Mouse (Mus musculus): ENCODE results near the gene Bclaf3. TPM values are rescaled to one million over a fixed set of nuclear protein-coding genes. Genes with fewer than 3 reads are reported as not detected.

Gene Bclaf3
- polyA plus RNA-seq, 1 experiment = 2.6 TPM

GRCm38 (mm10) chrX:159638500-159639227 is 112.2 kb downstream of the Bclaf3 start:
- Histone ChIP-seq H3K4me3 (ENCODE audit: extremely low read depth, insufficient read depth, insufficient read length) (no peak overlapping the region), H3K36me3 (ENCODE audit: control insufficient read depth, insufficient read depth, low read length) (no peaks in the 10 kb centered on the region), H3K27me3 (ENCODE audit: control insufficient read depth, insufficient read depth, low read length) (no peaks in the 10 kb centered on the region), H3K4me1 (ENCODE audit: control insufficient read depth, insufficient read depth, insufficient read length) (peaks cover 6% of the 10 kb centered on the region; the same call in 1 of the 2 replicates), H3K27ac (ENCODE audit: insufficient read depth, low read length) (no peak overlapping the region)
- TF ChIP-seq POLR2A (IDR thresholded peaks at IDR 0.05; ENCODE audit: low read depth, low read length) (no peak), CTCF (IDR thresholded peaks at IDR 0.05; ENCODE audit: extremely low read depth, insufficient read depth, insufficient read length, insufficient replicate concordance) (no peak)
- DNase-seq (ENCODE audit: low read depth in 1 of 2, low spot score in 2 of 2) = no peak
- 67% methylated on average over 4 of the region's 4 CpGs for WGBS

DNA sequence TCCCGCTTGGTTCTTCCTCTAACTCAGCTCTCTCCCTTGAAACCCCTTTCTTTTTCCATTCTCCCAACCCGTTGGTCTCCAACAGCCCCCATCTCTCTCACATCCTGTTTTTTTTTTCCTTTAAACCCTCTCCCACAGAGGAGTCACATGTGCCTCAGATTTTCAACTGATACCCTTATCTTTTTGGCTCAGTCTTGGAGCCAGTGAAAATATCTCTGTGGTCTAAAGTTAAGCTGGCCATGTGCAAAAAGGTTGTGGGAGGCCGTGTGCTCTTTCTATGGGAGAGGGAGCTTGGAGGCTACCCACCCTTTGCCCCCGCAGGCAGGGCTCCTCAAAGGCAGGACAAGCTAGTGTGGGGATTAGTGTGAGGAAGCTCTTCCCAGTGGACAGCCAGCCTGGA is 113.5 kb downstream of the Bclaf3 start:
- Histone ChIP-seq H3K27me3 (ENCODE audit: control insufficient read depth, insufficient read depth, low read length) (no peaks in the 10 kb centered on the region), H3K4me1 (ENCODE audit: control insufficient read depth, insufficient read depth, insufficient read length) (peaks cover 6% of the 10 kb centered on the region; the same call in 1 of the 2 replicates), H3K4me3 (ENCODE audit: extremely low read depth, insufficient read depth, insufficient read length) (no peak overlapping the region), H3K36me3 (ENCODE audit: control insufficient read depth, insufficient read depth, low read length) (no peaks in the 10 kb centered on the region), H3K27ac (ENCODE audit: insufficient read depth, low read length) (no peak overlapping the region)
- DNase-seq (ENCODE audit: low read depth in 1 of 2, low spot score in 2 of 2) = no peak
- 61% methylated on average over 4 of the region's 4 CpGs for WGBS
- TF ChIP-seq CTCF (IDR thresholded peaks at IDR 0.05; ENCODE audit: extremely low read depth, insufficient read depth, insufficient read length, insufficient replicate concordance) (no peak), POLR2A (IDR thresholded peaks at IDR 0.05; ENCODE audit: low read depth, low read length) (no peak)

Other genes starting within 250 kb of the Bclaf3 start
- 33.0 and 37.5 TPM in 2 replicates for gene Eif1ax, start 154.5 kb upstream of the Bclaf3 start, polyA plus RNA-seq (2012; rRNA removed)
- gene Map7d2, start 112.1 kb upstream of the Bclaf3 start, polyA plus RNA-seq (2012; rRNA removed) = not detected in 2 replicates
- 30.3 and 33.1 TPM in 2 replicates for gene Sh3kbp1, start 100.6 kb downstream of the Bclaf3 start, polyA plus RNA-seq (2012; rRNA removed)